Mouse (Mus musculus) neural tube, embryonic 13.5 days (tissue): ENCODE results near the gene Ccdc153. TPM values are rescaled to one million over a fixed set of nuclear protein-coding genes. Genes with fewer than 3 reads are reported as not detected.

Source experiments
- ATAC-seq: fragments of 200-750 bp; cut with Nextera tagmentation; 2 replicates; pipeline ENCODE4 v1.8.0; 2017; ENCODE audit warnings: low read depth, mild to moderate bottlenecking, moderate TSS enrichment, moderate library complexity
- H3K27ac ChIP-seq: fragments of 300-500 bp; sonication (generic); replicated peaks from 2 replicates; pipeline ENCODE4 v1.5.1; 2015; ENCODE audit warnings: moderate library complexity, mild to moderate bottlenecking, inconsistent platforms
- H3K27me3 ChIP-seq: fragments of 300-500 bp; sonication (generic); 2 replicates; pipeline ENCODE4 v1.6.1; 2015; ENCODE audit warnings: mild to moderate bottlenecking, inconsistent platforms
- H3K36me3 ChIP-seq: fragments of 300-500 bp; sonication (generic); 2 replicates; pipeline ENCODE4 v1.6.1; 2015; ENCODE audit warnings: mild to moderate bottlenecking, inconsistent platforms
- H3K4me1 ChIP-seq: fragments of 300-500 bp; sonication (generic); replicated peaks from 2 replicates; pipeline ENCODE4 v1.6.1; 2015; ENCODE audit warnings: inconsistent platforms
- H3K4me2 ChIP-seq: fragments of 300-500 bp; sonication (generic); 2 replicates; pipeline ENCODE4 v1.6.1; 2015; ENCODE audit warnings: inconsistent platforms, mild to moderate bottlenecking, moderate library complexity
- H3K4me3 ChIP-seq: fragments of 300-500 bp; sonication (generic); 2 replicates; pipeline ENCODE4 v1.5.1; 2015; ENCODE audit warnings: mild to moderate bottlenecking, inconsistent platforms
- H3K9ac ChIP-seq: fragments of 300-500 bp; sonication (generic); 2 replicates; pipeline ENCODE4 v1.6.1; 2015; ENCODE audit warnings: moderate library complexity, mild to moderate bottlenecking, inconsistent platforms
- H3K9me3 ChIP-seq: fragments of 300-500 bp; sonication (generic); 2 replicates; pipeline ENCODE4 v1.6.1; 2016; ENCODE audit warnings: inconsistent platforms
- WGBS: fragments of 180-500 bp; shearing (Covaris S2); methylation state at CpG from one replicate; pipeline ENCODE4 v1.1.7; 2015; 5-methylcytosine and 5-hydroxymethylcytosine counted together
- polyA plus RNA-seq: library from polyadenylated mRNA; unstranded; fragments of >200 nt; fragmentation: Nextera tagmentation; extraction: Ambion mirVana; gene quantifications from 2 replicates; pipeline ENCODE4 v1.2.1, GENCODE M21; 2015

Gene Ccdc153
- polyA plus RNA-seq, 1 experiment from 2014 or later: not detected

DNA sequence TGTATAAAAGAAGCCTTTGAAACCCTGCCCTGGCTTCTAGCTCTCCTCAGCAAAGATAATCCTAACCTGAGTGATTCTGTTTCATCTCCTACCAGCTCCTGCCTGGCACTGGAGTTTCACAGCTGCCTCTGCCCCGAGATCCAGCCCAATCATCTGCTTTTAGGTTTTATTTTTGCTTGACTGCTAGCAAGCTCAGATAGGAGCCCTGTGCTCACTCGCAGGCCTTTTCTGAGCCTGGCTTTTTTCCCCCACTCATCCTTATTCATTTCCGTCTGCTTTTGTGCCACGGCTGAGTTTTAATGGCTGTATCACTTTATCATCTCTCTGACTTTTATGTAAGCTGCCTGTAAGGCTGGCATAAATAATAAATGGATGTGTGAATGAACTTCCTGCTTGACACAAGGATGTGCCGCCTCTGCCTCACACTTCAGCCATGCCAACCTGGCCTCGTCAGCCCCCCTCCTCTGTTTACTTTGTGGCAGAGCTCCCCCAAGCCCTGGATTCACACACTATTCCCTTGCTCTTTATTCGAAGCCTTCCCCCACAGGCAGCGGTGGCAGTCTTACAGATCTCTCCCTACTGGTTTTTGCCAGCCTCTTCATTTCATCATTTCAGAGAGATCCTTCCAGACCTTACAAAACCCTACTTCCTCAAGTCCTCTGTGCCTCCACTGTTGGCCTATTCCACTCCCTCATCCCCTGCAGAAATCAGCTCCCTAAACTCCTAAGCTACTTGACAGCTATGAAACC is 26.2 kb downstream of the Ccdc153 start:
- ATAC-seq: no peak
- WGBS: 48% methylated on average over 8 of the region's 8 CpGs
- H3K9ac ChIP-seq: peak overlapping the region; percentile 72
- H3K9me3 ChIP-seq: no peaks in the 10 kb centered on the region
- H3K27ac ChIP-seq: peak overlapping the region; percentile 63
- peaks cover 30% of the 10 kb centered on the region for H3K4me1 ChIP-seq
- no peaks in the 10 kb centered on the region for H3K27me3 ChIP-seq
- no peaks in the 10 kb centered on the region for H3K36me3 ChIP-seq
- 0 out of 2 replicates have a peak overlapping the region, but pooled peaks have one; percentile 59 for H3K4me2 ChIP-seq
- no peak overlapping the region for H3K4me3 ChIP-seq

DNA sequence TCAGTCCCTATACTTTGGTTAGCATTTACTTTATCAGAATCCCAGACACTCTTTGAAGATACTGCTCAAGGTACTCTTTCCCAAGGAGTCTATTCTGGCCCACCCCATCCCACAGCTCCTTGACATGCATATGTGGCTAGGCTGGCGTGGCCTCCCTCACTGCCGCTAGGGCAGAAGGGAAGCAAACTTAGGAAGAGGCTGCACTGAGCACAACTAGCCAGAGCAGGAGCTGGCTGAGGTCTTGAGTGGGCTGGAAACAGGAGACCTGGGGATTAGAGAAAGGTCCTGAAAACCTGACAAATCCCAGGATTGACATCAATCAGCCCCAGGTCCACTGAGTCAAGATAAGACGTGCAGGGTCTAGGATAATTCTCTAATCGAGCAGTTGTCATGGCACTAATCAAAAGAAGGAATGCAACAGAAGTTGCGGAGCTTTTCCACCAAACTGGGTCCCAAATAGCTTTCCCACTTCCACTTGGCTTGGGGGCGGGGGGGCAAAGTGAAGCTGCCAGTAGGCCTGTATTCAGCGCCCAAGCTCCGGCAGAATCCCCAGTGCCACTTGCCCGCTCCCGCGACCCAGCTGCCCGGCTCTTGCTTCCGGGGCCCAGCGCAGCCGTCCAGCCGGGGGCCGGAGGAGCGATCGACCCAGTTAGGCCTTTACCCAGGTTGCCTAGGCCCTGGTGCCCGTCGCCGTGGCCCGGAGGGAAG is 27.0 kb downstream of the Ccdc153 start:
- H3K9me3 ChIP-seq: no peaks in the 10 kb centered on the region
- H3K27ac ChIP-seq: peak overlapping the region; percentile 63
- H3K36me3 ChIP-seq: no peaks in the 10 kb centered on the region
- 10% methylated on average over 23 of the region's 23 CpGs for WGBS
- H3K4me2 ChIP-seq: peak overlapping the region; percentile 59
- peak; percentile 48; the same call in 1 of the 2 replicates for ATAC-seq
- no peaks in the 10 kb centered on the region for H3K27me3 ChIP-seq
- peaks cover 30% of the 10 kb centered on the region for H3K4me1 ChIP-seq
- peak overlapping the region; percentile 39 for H3K4me3 ChIP-seq
- peak overlapping the region; percentile 72 for H3K9ac ChIP-seq

DNA sequence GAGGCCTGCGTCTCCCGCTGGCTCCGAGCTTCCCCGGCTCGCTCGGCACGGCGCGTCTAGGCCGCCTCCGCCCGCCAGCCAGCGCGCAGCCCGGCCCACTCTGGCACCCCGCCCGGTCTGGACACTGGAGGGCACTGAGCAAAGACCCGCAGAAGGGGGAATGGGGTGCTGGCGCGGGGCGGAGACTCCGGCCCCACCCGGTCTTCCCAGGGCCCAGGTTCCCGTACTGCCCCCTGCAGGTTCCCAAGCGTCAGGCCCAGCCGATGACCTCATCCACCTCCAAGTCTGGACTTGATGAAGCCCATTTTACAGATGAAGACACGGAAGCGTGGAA is 27.5 kb downstream of the Ccdc153 start:
- Histone ChIP-seq H3K4me1 (peaks cover 30% of the 10 kb centered on the region), H3K27ac (peak overlapping the region; percentile 63), H3K9me3 (no peaks in the 10 kb centered on the region), H3K4me3 (peak overlapping the region; percentile 39), H3K36me3 (peaks cover 2% of the 10 kb centered on the region), H3K27me3 (no peaks in the 10 kb centered on the region), H3K9ac (peak overlapping the region; percentile 72), H3K4me2 (peak overlapping the region; percentile 59)
- WGBS: 7% methylated on average over 28 of the region's 28 CpGs
- ATAC-seq: peak; percentile 76

DNA sequence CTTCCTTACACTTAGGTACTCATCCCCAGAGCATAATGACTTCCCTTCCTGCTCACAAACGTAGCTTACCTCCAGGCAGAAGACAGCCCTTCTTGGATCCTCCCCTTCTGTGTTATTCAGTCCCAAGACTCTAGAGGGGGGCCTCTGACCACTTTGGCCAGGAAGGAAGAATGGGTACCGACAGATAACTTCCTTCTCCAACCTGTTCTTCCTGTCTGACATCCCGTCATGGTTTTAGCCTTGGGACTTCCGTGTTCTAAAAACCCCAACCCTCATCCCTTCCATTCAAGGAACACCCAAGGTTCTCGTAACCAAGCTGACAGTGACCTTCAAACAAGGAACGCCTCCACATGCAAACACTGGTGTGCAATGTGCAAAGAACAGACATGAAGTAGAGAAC is 28.0 kb downstream of the Ccdc153 start, which contains the start of gene Nlrx1:
TSS of gene Nlrx1 (minus strand) at position 168 of the 400 bp plus-strand sequence.
- Histone ChIP-seq H3K27me3 (no peaks in the 10 kb centered on the region), H3K4me1 (peaks cover 30% of the 10 kb centered on the region), H3K9me3 (no peaks in the 10 kb centered on the region), H3K27ac (peak within 1 kb of the TSS; percentile 63), H3K9ac (peak within 1 kb of the TSS; percentile 72), H3K4me2 (peak within 1 kb of the TSS; percentile 59), H3K36me3 (peaks cover 6% of the 10 kb centered on the region), H3K4me3 (peak within 1 kb of the TSS; percentile 39)
- WGBS: 86% methylated on average over 6 of the region's 6 CpGs
- ATAC-seq: peak; percentile 24; the same call in 1 of the 2 replicates

DNA sequence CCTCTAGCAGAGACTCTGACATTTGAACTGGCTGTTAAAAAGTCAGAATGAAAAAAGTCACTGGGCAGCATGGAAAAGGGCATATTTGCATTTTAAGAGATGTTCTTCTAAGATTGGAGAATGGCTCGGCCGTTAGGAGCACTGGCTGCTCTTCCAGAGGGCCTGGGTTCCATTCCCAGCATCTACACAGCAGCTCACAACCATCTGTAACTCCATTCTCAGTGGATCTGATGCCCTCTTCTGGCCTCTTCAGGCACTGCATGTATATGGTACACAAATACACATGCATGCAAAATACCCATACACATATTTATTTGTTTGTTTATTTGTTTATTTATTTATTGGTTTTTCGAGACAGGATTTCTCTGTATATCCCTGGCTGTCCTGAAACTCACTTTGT is 28.6 kb downstream of the Ccdc153 start:
- no peak overlapping the region for H3K27ac ChIP-seq
- peaks cover 13% of the 10 kb centered on the region for H3K36me3 ChIP-seq
- H3K4me2 ChIP-seq: no peak overlapping the region
- no peak for ATAC-seq
- 79% methylated on average over 3 of the region's 3 CpGs for WGBS
- H3K4me3 ChIP-seq: no peak overlapping the region
- H3K9me3 ChIP-seq: no peaks in the 10 kb centered on the region
- H3K27me3 ChIP-seq: no peaks in the 10 kb centered on the region
- no peak overlapping the region for H3K9ac ChIP-seq
- H3K4me1 ChIP-seq: peaks cover 30% of the 10 kb centered on the region

DNA sequence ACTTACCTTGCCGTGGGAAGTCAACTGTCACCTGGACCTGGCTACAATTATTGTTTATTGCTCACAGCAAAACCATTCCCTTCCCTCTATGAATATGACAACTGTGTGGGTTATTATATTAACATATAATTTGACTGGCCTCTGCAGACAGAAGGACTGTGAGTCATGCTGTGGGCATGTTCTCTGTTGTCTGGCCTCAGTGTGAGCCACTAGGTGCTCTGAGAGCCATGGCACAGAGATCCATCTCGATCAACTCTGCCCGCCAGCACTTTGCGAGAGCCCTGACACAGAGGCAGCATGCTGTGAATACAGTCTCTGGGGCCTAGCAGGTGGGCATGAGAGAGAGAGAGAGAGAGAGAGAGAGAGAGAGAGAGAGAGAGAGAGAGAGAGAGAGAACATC is 29.5 kb downstream of the Ccdc153 start:
- WGBS: 79% methylated on average over 4 of the region's 4 CpGs
- no peak overlapping the region for H3K9ac ChIP-seq
- no peaks in the 10 kb centered on the region for H3K9me3 ChIP-seq
- H3K36me3 ChIP-seq: peaks cover 22% of the 10 kb centered on the region
- no peak overlapping the region for H3K27ac ChIP-seq
- no peaks in the 10 kb centered on the region for H3K27me3 ChIP-seq
- ATAC-seq: no peak
- peaks cover 22% of the 10 kb centered on the region for H3K4me1 ChIP-seq
- H3K4me3 ChIP-seq: no peak overlapping the region
- no peak overlapping the region for H3K4me2 ChIP-seq

DNA sequence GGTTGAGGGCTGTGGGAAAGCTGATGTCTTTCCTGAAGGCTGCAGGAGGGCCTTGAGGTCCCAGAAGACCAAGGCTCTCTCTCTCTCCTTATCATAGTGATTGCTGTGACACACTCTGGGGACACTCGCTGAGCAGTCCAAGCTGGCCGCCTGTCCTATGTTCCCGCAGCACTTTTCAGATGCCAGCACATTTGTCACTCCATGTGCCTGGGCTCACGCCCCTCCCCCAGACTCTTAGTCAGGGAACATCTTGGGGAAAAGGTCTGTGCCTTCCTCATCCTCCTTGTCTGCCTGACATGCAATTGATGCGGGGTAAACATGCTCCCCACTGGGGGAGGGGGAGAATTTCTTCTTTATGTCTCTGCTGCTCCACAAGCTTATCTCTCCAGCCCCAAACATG is 42.7 kb downstream of the Ccdc153 start:
- H3K4me1 ChIP-seq: peaks cover 18% of the 10 kb centered on the region
- no peaks in the 10 kb centered on the region for H3K27me3 ChIP-seq
- no peak overlapping the region for H3K27ac ChIP-seq
- H3K4me2 ChIP-seq: no peak overlapping the region
- no peak overlapping the region for H3K9ac ChIP-seq
- H3K9me3 ChIP-seq: no peaks in the 10 kb centered on the region
- peaks cover 40% of the 10 kb centered on the region for H3K36me3 ChIP-seq
- 63% methylated on average over 5 of the region's 5 CpGs for WGBS
- H3K4me3 ChIP-seq: no peak overlapping the region
- no peak for ATAC-seq

DNA sequence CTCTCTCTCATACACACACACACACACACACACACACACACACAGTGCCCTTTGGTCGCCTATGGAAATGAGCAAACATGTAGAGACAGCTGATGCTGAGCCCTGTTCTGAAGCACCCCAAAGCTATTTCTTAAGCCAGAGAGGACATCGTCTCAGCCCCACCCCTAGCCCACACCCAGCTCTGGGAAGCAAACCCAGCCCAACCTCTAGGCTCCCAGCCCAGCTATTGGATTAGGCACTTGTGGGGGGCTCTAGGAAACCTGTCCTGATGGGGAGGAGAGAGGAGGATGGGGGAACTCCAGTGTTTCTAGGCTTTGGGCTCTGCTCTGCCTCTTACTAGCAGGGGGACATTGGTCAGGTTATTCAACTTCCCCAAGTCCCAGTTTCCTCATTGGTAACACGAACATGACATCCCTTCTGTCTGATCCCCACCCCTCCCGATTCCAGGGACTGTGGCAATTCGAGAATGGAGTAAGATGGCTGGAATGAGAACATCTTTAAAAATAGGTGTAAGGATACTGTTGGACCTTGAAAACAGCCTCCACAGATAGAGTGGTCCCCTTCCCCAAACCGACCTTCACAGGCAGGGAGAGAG is 45.9 kb downstream of the Ccdc153 start:
- ATAC-seq: no peak
- H3K4me2 ChIP-seq: peak overlapping the region; percentile 94
- H3K9ac ChIP-seq: peak overlapping the region; percentile 93
- H3K27me3 ChIP-seq: 0 out of 2 replicates have a peak, but pooled peaks cover 4% of the 10 kb centered on the region
- peak overlapping the region; percentile 90 for H3K4me3 ChIP-seq
- peaks cover 18% of the 10 kb centered on the region for H3K36me3 ChIP-seq
- peaks cover 32% of the 10 kb centered on the region for H3K4me1 ChIP-seq
- no peaks in the 10 kb centered on the region for H3K9me3 ChIP-seq
- 19% methylated on average over 6 of the region's 6 CpGs for WGBS
- no peak overlapping the region for H3K27ac ChIP-seq

DNA sequence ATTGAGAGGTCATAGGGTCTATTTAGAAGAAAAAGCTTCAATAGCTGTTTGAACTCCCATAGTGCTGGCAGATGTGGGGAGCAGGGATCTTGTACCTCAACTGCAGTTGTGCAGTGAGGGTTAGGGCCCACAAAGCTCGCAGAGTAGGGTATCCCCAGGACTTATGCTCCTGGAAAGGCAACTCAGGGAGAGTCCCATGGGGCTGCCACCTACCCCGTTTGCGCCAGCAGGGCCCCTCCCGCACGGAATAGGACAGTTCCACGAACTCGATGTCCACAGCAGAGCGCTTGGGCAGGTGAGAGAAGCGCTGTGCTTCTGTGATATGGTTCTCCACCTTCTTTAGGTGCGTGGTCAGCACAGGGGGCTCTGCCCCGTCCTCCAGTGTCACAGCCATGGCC is 46.5 kb downstream of the Ccdc153 start:
- Histone ChIP-seq H3K4me2 (peak overlapping the region; percentile 94), H3K36me3 (peaks cover 18% of the 10 kb centered on the region), H3K9me3 (no peaks in the 10 kb centered on the region), H3K27ac (peak overlapping the region; percentile 84), H3K4me3 (peak overlapping the region; percentile 90), H3K27me3 (0 out of 2 replicates have a peak, but pooled peaks cover 4% of the 10 kb centered on the region), H3K4me1 (peaks cover 32% of the 10 kb centered on the region), H3K9ac (peak overlapping the region; percentile 93)
- ATAC-seq: peak; percentile 5; the same call in 1 of the 2 replicates
- WGBS: 5% methylated on average over 11 of the region's 11 CpGs

DNA sequence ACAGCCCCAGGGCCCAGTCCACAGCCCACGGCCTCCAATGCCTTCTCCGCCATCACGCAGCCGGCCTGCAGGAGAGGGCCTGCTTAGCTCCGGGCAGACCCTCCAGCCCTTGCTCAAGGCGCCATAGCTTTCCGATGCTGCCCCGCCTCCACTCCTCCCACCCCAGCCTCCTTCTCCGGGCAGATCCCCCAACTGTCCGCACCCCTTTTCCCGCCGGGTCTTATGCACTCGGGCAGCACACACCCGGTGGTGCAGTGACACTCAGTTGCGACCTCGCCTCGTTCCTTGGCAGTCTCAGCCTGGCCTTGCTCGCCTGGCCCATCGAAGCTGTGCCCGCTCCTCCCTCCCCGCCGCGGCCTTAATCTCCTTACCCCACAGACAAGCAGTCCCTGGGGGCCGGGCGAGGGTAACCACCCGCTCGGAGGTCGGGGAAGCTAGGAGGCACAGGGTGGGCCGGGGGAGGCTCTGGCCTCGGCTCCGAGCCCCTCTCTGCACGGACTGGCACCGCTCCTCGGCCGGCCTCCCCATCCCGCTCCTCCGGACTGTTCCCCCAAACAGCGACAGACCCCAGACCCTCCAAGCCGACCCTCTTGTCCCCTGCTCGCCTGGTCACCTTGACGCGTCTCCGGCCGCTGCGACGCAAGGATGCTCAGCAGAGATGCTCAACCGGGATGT is 47.1 kb downstream of the Ccdc153 start:
- ATAC-seq: peak; percentile 59
- Histone ChIP-seq H3K36me3 (peaks cover 21% of the 10 kb centered on the region), H3K4me1 (peaks cover 32% of the 10 kb centered on the region), H3K9ac (peak overlapping the region; percentile 93), H3K4me3 (peak overlapping the region; percentile 90), H3K4me2 (peak overlapping the region; percentile 94), H3K27me3 (0 out of 2 replicates have a peak, but pooled peaks cover 4% of the 10 kb centered on the region), H3K9me3 (no peaks in the 10 kb centered on the region), H3K27ac (peak overlapping the region; percentile 84)
- WGBS: under 1% methylated on average over 47 of the region's 47 CpGs

DNA sequence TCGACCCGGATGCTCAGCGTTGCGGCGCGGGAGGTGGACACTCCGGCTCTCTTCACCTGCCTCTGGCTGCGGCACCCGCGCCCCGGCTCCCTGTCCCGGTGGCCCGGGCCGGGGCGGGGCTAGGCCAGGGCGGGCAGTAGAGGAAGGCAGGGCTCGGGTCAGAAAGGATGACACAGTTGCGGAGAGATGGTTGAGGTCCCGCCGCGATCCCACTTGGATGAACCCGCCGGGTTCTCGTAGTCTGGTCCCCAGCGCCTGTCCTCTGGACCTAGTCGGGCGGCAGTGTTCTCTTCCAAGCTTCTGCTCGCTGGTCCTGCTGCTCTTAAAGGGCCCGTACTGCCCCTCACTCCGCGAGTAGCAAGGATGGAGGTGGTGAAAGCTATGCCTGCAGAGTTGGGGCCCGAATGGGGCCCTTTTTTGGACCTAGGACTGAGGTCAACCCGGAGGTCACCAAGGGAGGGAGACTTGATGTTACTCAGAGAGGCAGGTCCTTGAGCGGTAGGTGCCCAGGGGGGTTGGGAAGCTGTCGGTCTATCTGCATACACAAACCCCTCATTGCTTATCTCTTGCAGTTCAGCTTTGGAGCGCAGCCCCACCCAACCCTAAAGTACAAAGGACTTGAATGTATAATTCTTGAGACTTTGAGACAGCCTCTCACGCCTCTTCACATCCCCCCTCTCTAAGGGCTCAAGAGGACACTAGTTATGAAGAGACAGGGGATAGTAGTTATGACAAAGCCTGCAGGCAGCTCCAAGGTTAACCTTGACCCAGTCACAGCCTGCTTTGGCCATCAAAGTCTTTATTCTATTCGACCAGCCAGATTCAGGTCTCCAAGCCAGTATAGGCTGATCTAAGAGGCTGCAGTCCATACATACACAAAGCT is 47.8 kb downstream of the Ccdc153 start, which contains the start of gene Abcg4:
TSS of gene Abcg4 (minus strand) at position 540 of the 883 bp plus-strand sequence.
- peak; percentile 82 for ATAC-seq
- Histone ChIP-seq H3K27ac (peak within 1 kb of the TSS; percentile 84), H3K4me2 (peak within 1 kb of the TSS; percentile 94), H3K4me1 (peaks cover 32% of the 10 kb centered on the region), H3K4me3 (peak within 1 kb of the TSS; percentile 90), H3K9me3 (no peaks in the 10 kb centered on the region), H3K36me3 (peaks cover 29% of the 10 kb centered on the region), H3K27me3 (0 out of 2 replicates have a peak, but pooled peaks cover 4% of the 10 kb centered on the region), H3K9ac (peak within 1 kb of the TSS; percentile 93)
- under 1% methylated on average over 38 of the region's 38 CpGs for WGBS
